Mouse (Mus musculus): ENCODE results near the gene Mpp4.

Gene Mpp4

GRCm38 (mm10) chr1:59163030-59163461, at the start of gene Mpp4:
Mpp4 (minus strand) TSS chr1:59163389.
- peak; percentile 52 for DNase-seq

DNA sequence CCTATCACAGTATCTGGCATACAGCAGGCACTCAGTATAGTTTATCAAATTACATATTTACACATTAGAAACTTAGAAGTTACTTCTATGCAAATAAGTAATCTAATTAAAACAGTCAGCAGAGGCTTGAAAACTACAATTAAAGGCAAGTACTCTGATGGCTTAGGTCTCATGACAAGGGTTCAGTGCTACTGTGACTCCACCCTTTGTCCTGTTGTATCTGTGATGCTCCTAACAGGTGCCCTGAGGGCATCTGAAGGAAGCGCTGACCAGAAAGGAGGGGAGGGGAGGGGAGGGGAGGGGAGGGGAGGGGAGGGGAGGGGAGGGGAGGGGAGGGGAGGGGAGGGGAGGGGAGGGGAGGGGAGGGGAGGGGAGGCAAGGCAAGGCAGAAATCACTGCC, 49.8 kb upstream of the Mpp4 start:
- no peak for DNase-seq

- DNase-seq, result no peak
Measured at GRCm38 (mm10) chr1:59212076-59212779, 49.0 kb upstream of the Mpp4 start.

DNA sequence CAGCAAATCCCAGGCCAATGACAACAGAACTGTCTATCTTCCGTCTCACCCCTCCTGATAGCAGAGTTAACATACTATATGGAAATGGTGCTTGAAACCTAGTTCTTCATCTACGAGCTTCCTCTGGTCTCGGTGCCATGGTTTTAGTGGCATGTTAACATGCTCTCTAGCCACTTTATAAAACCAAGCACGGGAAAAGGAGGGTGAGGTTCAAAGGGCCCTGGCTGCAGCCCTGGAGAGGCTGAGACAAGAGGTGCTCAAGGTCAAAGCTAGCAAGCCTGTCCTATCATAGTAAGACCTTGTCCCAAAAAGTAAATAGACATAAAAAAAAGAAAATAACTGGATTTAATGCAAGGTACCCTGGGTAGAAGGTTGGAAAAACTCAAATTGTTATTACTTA, 48.5 kb upstream of the Mpp4 start:
- DNase-seq, result no peak

GRCm38 (mm10) chr1:59208331-59208730, 45.1 kb upstream of the Mpp4 start:
- DNase-seq, result no peak

GRCm38 (mm10) chr1:59204489-59204888, 41.3 kb upstream of the Mpp4 start:
- no peak for DNase-seq

GRCm38 (mm10) chr1:59202367-59202766, 39.2 kb upstream of the Mpp4 start:
- no peak for DNase-seq

DNA sequence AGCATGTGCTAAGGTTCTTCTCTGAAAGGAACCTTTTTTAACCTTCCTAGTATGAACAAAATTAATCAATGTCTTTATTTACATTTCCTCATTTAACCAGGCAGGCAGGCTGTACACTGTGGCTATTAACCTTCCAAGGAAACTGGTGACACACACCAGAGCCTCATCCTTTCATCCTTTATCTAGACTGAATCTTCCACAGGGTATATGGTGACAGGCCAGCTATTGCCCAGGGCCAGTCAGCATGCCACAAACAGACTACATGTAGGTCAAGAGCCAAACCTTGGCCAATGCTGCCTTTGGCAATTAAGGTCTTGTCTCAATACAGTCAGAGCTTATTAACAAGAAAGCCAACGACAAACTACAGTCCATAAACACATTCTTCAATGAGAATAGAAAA, 38.4 kb upstream of the Mpp4 start:
- no peak for DNase-seq

- DNase-seq, result no peak
Measured at GRCm38 (mm10) chr1:59200960-59201359, 37.8 kb upstream of the Mpp4 start.

DNA sequence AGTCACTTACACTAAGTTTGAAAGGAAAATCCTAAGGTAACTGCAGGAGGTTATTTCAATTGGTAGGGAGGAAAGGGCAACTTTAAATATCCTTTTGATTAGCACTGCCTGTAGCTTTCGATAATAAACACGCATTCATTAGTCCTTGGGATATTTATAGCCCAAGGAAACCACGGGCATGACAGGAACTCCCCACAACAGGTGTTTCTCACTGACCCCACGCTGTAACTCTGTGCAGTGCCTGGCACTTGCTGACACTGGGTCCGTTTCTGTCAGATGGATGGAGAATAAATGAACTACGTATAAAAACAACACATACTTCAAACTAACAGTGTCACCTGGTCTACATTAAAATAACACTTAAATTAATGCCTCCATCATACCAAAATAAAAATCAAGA, 31.8 kb upstream of the Mpp4 start:
- DNase-seq, result no peak

DNA sequence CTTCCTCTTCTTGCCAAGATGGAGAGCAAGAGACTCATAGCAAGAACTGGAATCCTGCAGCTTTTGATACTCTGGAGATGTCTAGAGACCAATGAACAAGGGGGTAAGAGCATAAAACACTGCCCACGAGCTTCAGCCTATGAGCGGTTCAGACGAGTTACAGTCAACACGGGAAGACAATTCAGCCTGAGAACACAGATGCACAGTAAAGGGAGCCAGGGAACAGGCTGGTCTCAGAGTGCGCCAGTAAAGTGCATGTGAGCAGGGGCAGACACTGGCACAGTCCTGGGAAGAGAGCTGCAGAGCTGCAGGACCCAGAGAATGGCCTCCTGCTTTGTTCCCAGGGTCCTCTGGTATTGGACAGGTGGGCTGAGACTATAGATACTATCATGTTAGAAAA, 24.6 kb upstream of the Mpp4 start:
- peak; percentile 44 for DNase-seq

- no peak for DNase-seq
Measured at GRCm38 (mm10) chr1:59186317-59186716, 23.1 kb upstream of the Mpp4 start.

GRCm38 (mm10) chr1:59185410-59185809, 22.2 kb upstream of the Mpp4 start:
- DNase-seq, result no peak

DNA sequence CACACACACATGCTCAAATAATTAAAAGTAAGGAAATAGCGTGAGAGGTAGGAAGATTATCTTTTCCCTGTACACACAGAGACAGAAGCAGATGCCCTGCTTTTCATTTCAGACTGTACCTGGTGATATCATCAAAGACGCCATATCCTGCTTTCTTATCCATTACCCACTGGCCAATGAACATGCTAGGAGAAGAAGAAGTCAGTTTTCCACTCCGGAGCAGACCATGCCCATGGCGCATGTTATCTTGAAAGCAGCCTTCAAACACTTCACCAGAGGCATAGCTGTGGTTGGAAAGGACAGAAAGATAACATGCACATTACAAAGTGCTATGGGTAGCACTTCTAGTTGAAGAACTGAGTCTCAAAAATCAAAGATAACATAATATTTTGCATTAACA, 19.9 kb upstream of the Mpp4 start:
- no peak for DNase-seq

DNA sequence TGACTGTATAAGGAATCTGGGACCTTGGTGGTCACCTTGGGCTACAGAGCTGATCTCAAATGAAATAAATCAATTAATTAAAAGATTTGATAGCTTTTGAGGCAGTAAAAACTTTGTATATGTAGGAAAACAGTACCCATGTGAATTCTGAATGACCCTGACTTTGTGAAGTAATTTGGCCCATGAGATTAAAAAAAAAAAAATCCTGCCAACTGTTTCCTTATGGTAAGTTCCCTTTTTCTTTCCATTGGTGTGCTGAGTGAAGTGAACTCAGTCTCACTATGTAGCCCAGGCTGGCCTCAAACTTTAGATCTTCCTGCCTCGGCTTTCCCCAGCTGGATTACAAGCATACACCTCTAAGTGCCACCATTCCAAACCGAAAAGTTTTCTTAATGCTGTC, 19.2 kb upstream of the Mpp4 start:
- no peak for DNase-seq

- no peak for DNase-seq
Measured at GRCm38 (mm10) chr1:59180003-59180402, 16.8 kb upstream of the Mpp4 start.

DNA sequence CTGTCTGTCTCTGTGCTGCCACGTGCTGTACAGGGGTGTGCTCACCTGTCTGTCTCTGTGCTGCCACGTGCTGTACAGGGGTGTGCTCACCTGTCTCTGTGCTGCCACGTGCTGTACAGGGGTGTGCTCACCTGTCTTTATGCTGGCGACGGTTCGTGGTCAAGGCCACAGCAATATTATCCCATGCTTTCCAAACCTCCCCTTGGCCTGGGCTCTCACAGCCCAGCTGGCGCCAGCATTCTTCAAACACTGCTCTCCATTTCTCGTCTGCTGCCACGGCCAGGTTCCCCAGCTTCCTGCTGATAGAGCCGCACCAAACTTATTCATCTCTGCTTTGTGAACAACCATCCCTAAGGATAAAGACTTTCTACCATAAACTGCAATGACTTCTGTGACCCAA, 15.2 kb upstream of the Mpp4 start:
- no peak for DNase-seq

- DNase-seq, result no peak
Measured at GRCm38 (mm10) chr1:59174514-59175373, 11.6 kb upstream of the Mpp4 start.

DNA sequence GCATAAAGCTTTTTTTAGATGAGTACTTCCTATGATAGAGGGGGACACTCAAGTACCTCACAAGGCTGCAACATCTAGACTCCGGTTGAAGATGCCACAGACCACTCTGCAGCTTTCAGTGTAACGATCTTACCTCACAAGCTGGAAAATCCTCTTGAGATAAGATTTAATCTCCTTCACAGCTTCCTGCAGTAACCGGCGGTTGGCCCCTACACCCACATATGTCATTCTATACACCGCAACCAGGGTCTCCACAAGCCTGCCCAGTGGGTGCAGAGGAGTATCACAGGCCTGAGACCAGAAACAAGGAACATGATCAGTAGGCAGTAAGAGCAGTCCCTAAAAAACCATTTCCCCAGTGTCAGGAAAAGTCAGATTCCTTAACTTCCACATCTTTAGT, 9.8 kb upstream of the Mpp4 start:
- no peak for DNase-seq

- no peak for DNase-seq
Measured at GRCm38 (mm10) chr1:59171875-59172274, 8.7 kb upstream of the Mpp4 start.

- no peak for DNase-seq
Measured at GRCm38 (mm10) chr1:59170290-59170689, 7.1 kb upstream of the Mpp4 start.

- DNase-seq, result no peak
Measured at GRCm38 (mm10) chr1:59169586-59169985, 6.4 kb upstream of the Mpp4 start.

DNA sequence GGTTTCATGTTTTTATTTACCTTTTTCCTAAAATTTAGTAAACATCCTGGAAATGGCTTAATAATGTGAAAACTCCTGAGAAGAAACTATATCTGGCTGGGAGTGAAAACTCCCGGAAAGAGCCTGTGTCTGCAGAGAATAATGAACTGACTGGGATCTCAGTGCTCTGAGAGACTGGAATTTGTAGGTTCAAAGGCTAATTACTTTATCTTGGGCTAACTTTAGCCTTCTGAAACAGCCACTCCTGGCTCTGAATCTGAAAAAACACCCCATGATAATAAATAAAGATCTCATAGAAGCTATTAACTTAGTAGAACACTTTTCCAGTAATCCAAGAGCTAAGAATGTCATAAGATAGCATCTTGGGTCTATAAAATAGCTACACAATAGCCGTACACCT, 5.4 kb upstream of the Mpp4 start:
- DNase-seq, result no peak

DNA sequence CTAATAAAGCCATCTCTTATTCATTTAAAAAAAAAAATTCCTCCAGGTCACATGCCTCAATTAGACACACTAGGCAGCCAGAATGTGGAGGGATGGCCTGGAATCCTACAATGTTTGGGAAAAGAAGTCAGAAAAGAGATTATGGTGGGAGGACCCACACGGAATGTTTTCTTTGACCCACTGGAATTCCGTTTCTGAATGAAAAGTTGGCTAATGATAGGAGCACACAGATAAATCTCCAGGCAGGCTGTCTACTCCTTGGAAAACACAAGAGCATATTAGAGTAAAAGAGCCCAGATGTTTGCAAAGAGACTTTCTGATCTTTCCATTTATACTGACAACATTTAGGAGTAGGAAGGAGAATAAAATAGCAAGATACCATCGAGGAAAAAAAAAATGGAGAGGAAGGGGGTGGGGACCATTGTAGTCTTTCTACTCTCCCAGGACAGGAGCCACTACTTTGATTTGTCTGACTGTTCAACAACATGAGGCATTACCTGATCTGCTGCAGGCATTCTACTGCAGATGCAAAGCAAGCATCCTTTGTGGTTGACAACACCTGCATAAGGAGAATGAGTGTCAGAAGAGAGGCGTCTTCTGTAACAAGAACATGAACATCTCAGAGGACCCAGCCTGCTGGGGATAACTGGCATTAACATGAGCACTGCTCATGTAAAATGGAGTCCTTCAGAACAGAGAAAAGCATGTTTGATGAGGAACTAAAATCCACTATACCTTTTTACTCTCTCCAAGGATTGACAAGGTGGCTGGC, 4.7 kb upstream of the Mpp4 start:
- no peak for DNase-seq
